Mouse (Mus musculus): Measurements from ENCODE around the gene Yif1a. TPM values are rescaled to one million over a fixed set of nuclear protein-coding genes. Genes with fewer than 3 reads are reported as not detected.

Yif1a gene
- total and polyA plus RNA-seq, 2 experiments from 2014 or later: 109 to 168 TPM

GRCm38 (mm10) chr19:5118384-5118698, 30.0 kb downstream of the Yif1a start, which contains the start of gene Klc2:
TSS of gene Klc2 (minus strand) at chr19:5118560.
- H3K9me3 ChIP-seq (replicated peaks; ENCODE audit: control insufficient read depth, low read length): no peaks in the 10 kb centered on the region
- TF ChIP-seq EP300 (IDR thresholded peaks at IDR 0.05; ENCODE audit: low read depth) (no peak), CTCF (IDR thresholded peaks at IDR 0.05; ENCODE audit: low read depth) (no peak)
- H3K9ac ChIP-seq (replicated peaks; ENCODE audit: low read depth, low read length): peak within 1 kb of the TSS; percentile 64
- ATAC-seq (ENCODE audit: insufficient read depth, low read depth) (no peak; the same call in 1 of the 2 replicates), DNase-seq (ENCODE audit: low spot score) (no peak)
- H3K27me3 ChIP-seq (ENCODE audit: control insufficient read depth, insufficient read depth, low read length): no peaks in the 10 kb centered on the region
- under 1% methylated on average over 17 of the region's 18 CpGs for WGBS
- H3K27ac ChIP-seq (ENCODE audit: low read depth): peak within 1 kb of the TSS; percentile 67
- H3K36me3 ChIP-seq (replicated peaks; ENCODE audit: control insufficient read depth, insufficient read depth, low read length): 0 out of 2 replicates have a peak, but pooled peaks cover 7% of the 10 kb centered on the region
- peak within 1 kb of the TSS; percentile 91 for H3K4me3 ChIP-seq (ENCODE audit: low read depth, low read length)
- peaks cover 5% of the 10 kb centered on the region for H3K4me1 ChIP-seq (ENCODE audit: control insufficient read depth, insufficient read depth)
- H3K4me2 ChIP-seq (ENCODE audit: low read depth, low read length): peak within 1 kb of the TSS; percentile 82

- Histone ChIP-seq H3K36me3 (replicated peaks; ENCODE audit: control insufficient read depth, insufficient read depth, low read length) (no peaks in the 10 kb centered on the region), H3K27ac (ENCODE audit: low read depth) (no peak overlapping the region), H3K27me3 (ENCODE audit: control insufficient read depth, insufficient read depth, low read length) (no peaks in the 10 kb centered on the region), H3K4me1 (ENCODE audit: control insufficient read depth, insufficient read depth) (no peaks in the 10 kb centered on the region), H3K9me3 (replicated peaks; ENCODE audit: control insufficient read depth, low read length) (no peaks in the 10 kb centered on the region), H3K9ac (replicated peaks; ENCODE audit: low read depth, low read length) (no peak overlapping the region), H3K4me3 (ENCODE audit: low read depth, low read length) (no peak overlapping the region), H3K4me2 (ENCODE audit: low read depth, low read length) (no peak overlapping the region)
- WGBS: 30% methylated on average over 10 of the region's 10 CpGs
- DNase-seq (ENCODE audit: low spot score) (no peak), ATAC-seq (ENCODE audit: insufficient read depth, low read depth) (no peak)
- TF ChIP-seq EP300 (IDR thresholded peaks at IDR 0.05; ENCODE audit: low read depth): no peak
- TF ChIP-seq CTCF (IDR thresholded peaks at IDR 0.05; ENCODE audit: low read depth): no peak
These were observed 34.2 kb downstream of the Yif1a start for GRCm38 (mm10) chr19:5122492-5122891.

GRCm38 (mm10) chr19:5123241-5123640, 34.9 kb downstream of the Yif1a start:
- Histone ChIP-seq H3K4me1 (ENCODE audit: control insufficient read depth, insufficient read depth) (no peaks in the 10 kb centered on the region), H3K4me2 (ENCODE audit: low read depth, low read length) (no peak overlapping the region), H3K36me3 (replicated peaks; ENCODE audit: control insufficient read depth, insufficient read depth, low read length) (no peaks in the 10 kb centered on the region), H3K27me3 (ENCODE audit: control insufficient read depth, insufficient read depth, low read length) (no peaks in the 10 kb centered on the region), H3K9me3 (replicated peaks; ENCODE audit: control insufficient read depth, low read length) (no peaks in the 10 kb centered on the region), H3K9ac (replicated peaks; ENCODE audit: low read depth, low read length) (no peak overlapping the region), H3K27ac (ENCODE audit: low read depth) (no peak overlapping the region), H3K4me3 (ENCODE audit: low read depth, low read length) (no peak overlapping the region)
- no peak for DNase-seq (ENCODE audit: low spot score)
- 65% methylated on average over 3 of the region's 3 CpGs for WGBS
- TF ChIP-seq CTCF (IDR thresholded peaks at IDR 0.05; ENCODE audit: low read depth) (no peak), EP300 (IDR thresholded peaks at IDR 0.05; ENCODE audit: low read depth) (no peak)
- ATAC-seq (ENCODE audit: insufficient read depth, low read depth): no peak

GRCm38 (mm10) chr19:5124055-5124614, 35.8 kb downstream of the Yif1a start:
- TF ChIP-seq CTCF (IDR thresholded peaks at IDR 0.05; ENCODE audit: low read depth) (no peak), EP300 (IDR thresholded peaks at IDR 0.05; ENCODE audit: low read depth) (no peak)
- Histone ChIP-seq H3K27ac (ENCODE audit: low read depth) (no peak overlapping the region), H3K4me2 (ENCODE audit: low read depth, low read length) (no peak overlapping the region), H3K9me3 (replicated peaks; ENCODE audit: control insufficient read depth, low read length) (no peaks in the 10 kb centered on the region), H3K4me3 (ENCODE audit: low read depth, low read length) (no peak overlapping the region), H3K9ac (replicated peaks; ENCODE audit: low read depth, low read length) (no peak overlapping the region), H3K4me1 (ENCODE audit: control insufficient read depth, insufficient read depth) (no peaks in the 10 kb centered on the region), H3K27me3 (ENCODE audit: control insufficient read depth, insufficient read depth, low read length) (no peaks in the 10 kb centered on the region), H3K36me3 (replicated peaks; ENCODE audit: control insufficient read depth, insufficient read depth, low read length) (no peaks in the 10 kb centered on the region)
- DNase-seq (ENCODE audit: low spot score) (no peak), ATAC-seq (ENCODE audit: insufficient read depth, low read depth) (no peak)
- WGBS: 52% methylated on average over 7 of the region's 7 CpGs

GRCm38 (mm10) chr19:5129770-5130169, 41.4 kb downstream of the Yif1a start:
- WGBS: 24% methylated on average over 1 of the region's 1 CpGs
- H3K36me3 ChIP-seq (replicated peaks; ENCODE audit: control insufficient read depth, insufficient read depth, low read length): peaks cover 20% of the 10 kb centered on the region
- no peak overlapping the region for H3K4me2 ChIP-seq (ENCODE audit: low read depth, low read length)
- DNase-seq (ENCODE audit: low spot score) (no peak), ATAC-seq (ENCODE audit: insufficient read depth, low read depth) (no peak)
- TF ChIP-seq CTCF (IDR thresholded peaks at IDR 0.05; ENCODE audit: low read depth) (peak; percentile 41), EP300 (IDR thresholded peaks at IDR 0.05; ENCODE audit: low read depth) (no peak)
- H3K9ac ChIP-seq (replicated peaks; ENCODE audit: low read depth, low read length): no peak overlapping the region
- H3K27me3 ChIP-seq (ENCODE audit: control insufficient read depth, insufficient read depth, low read length): no peaks in the 10 kb centered on the region
- no peaks in the 10 kb centered on the region for H3K9me3 ChIP-seq (replicated peaks; ENCODE audit: control insufficient read depth, low read length)
- H3K27ac ChIP-seq (ENCODE audit: low read depth): no peak overlapping the region
- H3K4me3 ChIP-seq (ENCODE audit: low read depth, low read length): no peak overlapping the region
- no peaks in the 10 kb centered on the region for H3K4me1 ChIP-seq (ENCODE audit: control insufficient read depth, insufficient read depth)

- Histone ChIP-seq H3K4me2 (ENCODE audit: low read depth, low read length) (no peak overlapping the region), H3K9me3 (replicated peaks; ENCODE audit: control insufficient read depth, low read length) (no peaks in the 10 kb centered on the region), H3K27ac (ENCODE audit: low read depth) (no peak overlapping the region), H3K4me1 (ENCODE audit: control insufficient read depth, insufficient read depth) (no peaks in the 10 kb centered on the region), H3K27me3 (ENCODE audit: control insufficient read depth, insufficient read depth, low read length) (no peaks in the 10 kb centered on the region), H3K4me3 (ENCODE audit: low read depth, low read length) (no peak overlapping the region), H3K9ac (replicated peaks; ENCODE audit: low read depth, low read length) (no peak overlapping the region), H3K36me3 (replicated peaks; ENCODE audit: control insufficient read depth, insufficient read depth, low read length) (peaks cover 34% of the 10 kb centered on the region)
- ATAC-seq (ENCODE audit: insufficient read depth, low read depth) (no peak), DNase-seq (ENCODE audit: low spot score) (no peak)
- TF ChIP-seq CTCF (IDR thresholded peaks at IDR 0.05; ENCODE audit: low read depth) (no peak), EP300 (IDR thresholded peaks at IDR 0.05; ENCODE audit: low read depth) (no peak)
- 69% methylated on average over 4 of the region's 4 CpGs for WGBS
These were observed 42.9 kb downstream of the Yif1a start for GRCm38 (mm10) chr19:5131237-5131636.
